Mouse (Mus musculus): Measurements from ENCODE around the gene Tox2.

Gene Tox2

GRCm38 (mm10) chr2:163209139-163209538, 6.2 kb downstream of the Tox2 start:
- no peak for TF ChIP-seq NANOG (IDR thresholded peaks at IDR 0.05; ENCODE audit: borderline replicate concordance, low read length)
- Histone ChIP-seq H3K36me3 (ENCODE audit: insufficient read depth, low read length) (no peaks in the 10 kb centered on the region), H3K27me3 (ENCODE audit: insufficient read depth, low read length) (peaks cover 31% of the 10 kb centered on the region), H3K4me1 (replicated peaks; ENCODE audit: low read depth, low read length) (peaks cover 9% of the 10 kb centered on the region), H3K9me3 (ENCODE audit: low read length) (no peaks in the 10 kb centered on the region), H3K4me3 (replicated peaks; ENCODE audit: low read length) (no peak overlapping the region)

- TF ChIP-seq NANOG (IDR thresholded peaks at IDR 0.05; ENCODE audit: borderline replicate concordance, low read length): no peak
- no peak for TF ChIP-seq POU5F1 (IDR thresholded peaks at IDR 0.05; ENCODE audit: borderline replicate concordance, low read length)
- no peak for TF ChIP-seq CTCF (conservative IDR thresholded peaks at IDR 0.05; ENCODE audit: low read length)
- H3K27me3 ChIP-seq (ENCODE audit: insufficient read depth, low read length): peaks cover 6% of the 10 kb centered on the region; the same call in 1 of the 2 replicates
- H3K9me3 ChIP-seq (ENCODE audit: low read length): no peaks in the 10 kb centered on the region
- H3K36me3 ChIP-seq (ENCODE audit: insufficient read depth, low read length): no peaks in the 10 kb centered on the region
- no peak overlapping the region for H3K4me3 ChIP-seq (replicated peaks; ENCODE audit: low read length)
- H3K4me1 ChIP-seq (replicated peaks; ENCODE audit: low read depth, low read length): peaks cover 6% of the 10 kb centered on the region
These were observed 10.2 kb downstream of the Tox2 start for GRCm38 (mm10) chr2:163213085-163213484.

GRCm38 (mm10) chr2:163218095-163218494, 15.2 kb downstream of the Tox2 start:
- Histone ChIP-seq H3K4me1 (replicated peaks; ENCODE audit: low read depth, low read length) (no peaks in the 10 kb centered on the region), H3K4me3 (replicated peaks; ENCODE audit: low read length) (no peak overlapping the region), H3K9me3 (ENCODE audit: low read length) (peaks cover 5% of the 10 kb centered on the region; the same call in 1 of the 2 replicates), H3K27me3 (ENCODE audit: insufficient read depth, low read length) (peaks cover 20% of the 10 kb centered on the region), H3K36me3 (ENCODE audit: insufficient read depth, low read length) (no peaks in the 10 kb centered on the region)
- TF ChIP-seq NANOG (IDR thresholded peaks at IDR 0.05; ENCODE audit: borderline replicate concordance, low read length) (no peak), CTCF (conservative IDR thresholded peaks at IDR 0.05; ENCODE audit: low read length) (no peak)

- Histone ChIP-seq H3K36me3 (ENCODE audit: insufficient read depth, low read length) (no peaks in the 10 kb centered on the region), H3K4me3 (replicated peaks; ENCODE audit: low read length) (no peak overlapping the region), H3K27me3 (ENCODE audit: insufficient read depth, low read length) (peaks cover 20% of the 10 kb centered on the region), H3K9me3 (ENCODE audit: low read length) (peaks cover 7% of the 10 kb centered on the region; the same call in 1 of the 2 replicates), H3K4me1 (replicated peaks; ENCODE audit: low read depth, low read length) (no peaks in the 10 kb centered on the region)
- TF ChIP-seq NANOG (IDR thresholded peaks at IDR 0.05; ENCODE audit: borderline replicate concordance, low read length): no peak
- no peak for TF ChIP-seq POU5F1 (IDR thresholded peaks at IDR 0.05; ENCODE audit: borderline replicate concordance, low read length)
- TF ChIP-seq CTCF (conservative IDR thresholded peaks at IDR 0.05; ENCODE audit: low read length): no peak
These were observed 15.6 kb downstream of the Tox2 start for GRCm38 (mm10) chr2:163218571-163218970.

GRCm38 (mm10) chr2:163219447-163219846, 16.5 kb downstream of the Tox2 start:
- Histone ChIP-seq H3K36me3 (ENCODE audit: insufficient read depth, low read length) (no peaks in the 10 kb centered on the region), H3K27me3 (ENCODE audit: insufficient read depth, low read length) (peaks cover 23% of the 10 kb centered on the region), H3K4me3 (replicated peaks; ENCODE audit: low read length) (no peak overlapping the region), H3K4me1 (replicated peaks; ENCODE audit: low read depth, low read length) (no peaks in the 10 kb centered on the region), H3K9me3 (ENCODE audit: low read length) (peaks cover 7% of the 10 kb centered on the region; the same call in 1 of the 2 replicates)
- TF ChIP-seq NANOG (IDR thresholded peaks at IDR 0.05; ENCODE audit: borderline replicate concordance, low read length) (no peak), POU5F1 (IDR thresholded peaks at IDR 0.05; ENCODE audit: borderline replicate concordance, low read length) (no peak), CTCF (conservative IDR thresholded peaks at IDR 0.05; ENCODE audit: low read length) (no peak)

- H3K9me3 ChIP-seq (ENCODE audit: low read length): peaks cover 7% of the 10 kb centered on the region; the same call in 1 of the 2 replicates
- no peaks in the 10 kb centered on the region for H3K36me3 ChIP-seq (ENCODE audit: insufficient read depth, low read length)
- H3K4me1 ChIP-seq (replicated peaks; ENCODE audit: low read depth, low read length): no peaks in the 10 kb centered on the region
- peaks cover 27% of the 10 kb centered on the region for H3K27me3 ChIP-seq (ENCODE audit: insufficient read depth, low read length)
- TF ChIP-seq NANOG (IDR thresholded peaks at IDR 0.05; ENCODE audit: borderline replicate concordance, low read length) (no peak), CTCF (conservative IDR thresholded peaks at IDR 0.05; ENCODE audit: low read length) (no peak), POU5F1 (IDR thresholded peaks at IDR 0.05; ENCODE audit: borderline replicate concordance, low read length) (no peak)
- no peak overlapping the region for H3K4me3 ChIP-seq (replicated peaks; ENCODE audit: low read length)
These were observed 17.8 kb downstream of the Tox2 start for GRCm38 (mm10) chr2:163220706-163221105.

- TF ChIP-seq NANOG (IDR thresholded peaks at IDR 0.05; ENCODE audit: borderline replicate concordance, low read length) (no peak), CTCF (conservative IDR thresholded peaks at IDR 0.05; ENCODE audit: low read length) (no peak), POU5F1 (IDR thresholded peaks at IDR 0.05; ENCODE audit: borderline replicate concordance, low read length) (no peak)
- H3K27me3 ChIP-seq (ENCODE audit: insufficient read depth, low read length): peaks cover 23% of the 10 kb centered on the region
- no peaks in the 10 kb centered on the region for H3K36me3 ChIP-seq (ENCODE audit: insufficient read depth, low read length)
- H3K9me3 ChIP-seq (ENCODE audit: low read length): peaks cover 7% of the 10 kb centered on the region; the same call in 1 of the 2 replicates
- H3K4me3 ChIP-seq (replicated peaks; ENCODE audit: low read length): no peak overlapping the region
- H3K4me1 ChIP-seq (replicated peaks; ENCODE audit: low read depth, low read length): no peaks in the 10 kb centered on the region
These were observed 22.4 kb downstream of the Tox2 start for GRCm38 (mm10) chr2:163225302-163225701.

- no peak for TF ChIP-seq CTCF (conservative IDR thresholded peaks at IDR 0.05; ENCODE audit: low read length)
- TF ChIP-seq NANOG (IDR thresholded peaks at IDR 0.05; ENCODE audit: borderline replicate concordance, low read length): no peak
- TF ChIP-seq POU5F1 (IDR thresholded peaks at IDR 0.05; ENCODE audit: borderline replicate concordance, low read length): no peak
- peaks cover 29% of the 10 kb centered on the region for H3K27me3 ChIP-seq (ENCODE audit: insufficient read depth, low read length)
- H3K4me1 ChIP-seq (replicated peaks; ENCODE audit: low read depth, low read length): no peaks in the 10 kb centered on the region
- no peak overlapping the region for H3K4me3 ChIP-seq (replicated peaks; ENCODE audit: low read length)
- no peaks in the 10 kb centered on the region for H3K9me3 ChIP-seq (ENCODE audit: low read length)
- no peaks in the 10 kb centered on the region for H3K36me3 ChIP-seq (ENCODE audit: insufficient read depth, low read length)
These were observed 26.1 kb downstream of the Tox2 start for GRCm38 (mm10) chr2:163229050-163229449.

GRCm38 (mm10) chr2:163231781-163232534, 29.0 kb downstream of the Tox2 start:
- no peak overlapping the region for H3K4me3 ChIP-seq (replicated peaks; ENCODE audit: low read length)
- TF ChIP-seq POU5F1 (IDR thresholded peaks at IDR 0.05; ENCODE audit: borderline replicate concordance, low read length): no peak
- no peak for TF ChIP-seq NANOG (IDR thresholded peaks at IDR 0.05; ENCODE audit: borderline replicate concordance, low read length)
- no peak for TF ChIP-seq CTCF (conservative IDR thresholded peaks at IDR 0.05; ENCODE audit: low read length)

More at GRCm38 (mm10) chr2:163231781-163232534, 29.0 kb downstream of the Tox2 start:
- Histone ChIP-seq H3K36me3 (ENCODE audit: insufficient read depth, low read length) (no peaks in the 10 kb centered on the region), H3K9me3 (ENCODE audit: low read length) (no peaks in the 10 kb centered on the region), H3K4me1 (replicated peaks; ENCODE audit: low read depth, low read length) (peaks cover 6% of the 10 kb centered on the region), H3K27me3 (ENCODE audit: insufficient read depth, low read length) (peaks cover 26% of the 10 kb centered on the region)

Data from E14TG2a.4 (cell line).